Mouse (Mus musculus): ENCODE data around the gene Accsl. TPM values are rescaled to one million over a fixed set of nuclear protein-coding genes. Genes with fewer than 3 reads are reported as not detected.

The Accsl gene
- total RNA-seq, 2 experiments from 2014 or later, result 0.54 TPM; not detected in 1

- DNase-seq (ENCODE audit: low spot score in 2 of 2), result peak; percentile 82 to 93
- Histone ChIP-seq H3K4me3 (peak within 1 kb of the TSS; percentile 84), H3K27ac (peak within 1 kb of the TSS; percentile 87)
- TF ChIP-seq CTCF (conservative IDR thresholded peaks at IDR 0.05), result peak; percentile 96
Observed at GRCm38 (mm10) chr2:93822045-93822749, 46.8 kb downstream of the Accsl start, which contains the start of gene Ext2. Gene Ext2 (minus strand): TSS chr2:93822568.

GRCm38 (mm10) chr2:93817791-93818190 lies 51.2 kb downstream of the Accsl start:
- no peak overlapping the region for H3K27ac ChIP-seq
- TF ChIP-seq CTCF (conservative IDR thresholded peaks at IDR 0.05), result no peak
- no peak for DNase-seq (ENCODE audit: low spot score in 2 of 2)
- no peak overlapping the region for H3K4me3 ChIP-seq

GRCm38 (mm10) chr2:93813343-93813742 lies 55.6 kb downstream of the Accsl start:
- no peak for DNase-seq (ENCODE audit: low spot score in 2 of 2)
- H3K4me3 ChIP-seq, result no peak overlapping the region
- TF ChIP-seq CTCF (conservative IDR thresholded peaks at IDR 0.05), result no peak
- H3K27ac ChIP-seq, result no peak overlapping the region

- DNase-seq (ENCODE audit: low spot score in 2 of 2), result peak in 1 of 2 experiments; percentile 50
- peak; percentile 98 for TF ChIP-seq CTCF (conservative IDR thresholded peaks at IDR 0.05)
- no peak overlapping the region for H3K27ac ChIP-seq
- H3K4me3 ChIP-seq, result no peak overlapping the region
Observed at GRCm38 (mm10) chr2:93811812-93812211, 57.1 kb downstream of the Accsl start.

- Histone ChIP-seq H3K27ac (no peak overlapping the region; the same call in none of the 2 replicates), H3K4me3 (no peak overlapping the region)
- peak; percentile 93 for TF ChIP-seq CTCF (conservative IDR thresholded peaks at IDR 0.05)
- no peak for DNase-seq (ENCODE audit: low spot score in 2 of 2)
Observed at GRCm38 (mm10) chr2:93809931-93810330, 59.0 kb downstream of the Accsl start.

- DNase-seq (ENCODE audit: low spot score in 2 of 2), result no peak
- no peak overlapping the region for H3K27ac ChIP-seq
- TF ChIP-seq CTCF (conservative IDR thresholded peaks at IDR 0.05), result no peak
- no peak overlapping the region for H3K4me3 ChIP-seq
Observed at GRCm38 (mm10) chr2:93808071-93808470, 60.9 kb downstream of the Accsl start.

GRCm38 (mm10) chr2:93807440-93807839 lies 61.5 kb downstream of the Accsl start:
- H3K27ac ChIP-seq, result no peak overlapping the region
- DNase-seq (ENCODE audit: low spot score in 2 of 2), result no peak
- no peak overlapping the region for H3K4me3 ChIP-seq
- TF ChIP-seq CTCF (conservative IDR thresholded peaks at IDR 0.05), result no peak

- Histone ChIP-seq H3K27ac (no peak overlapping the region), H3K4me3 (no peak overlapping the region)
- no peak for DNase-seq (ENCODE audit: low spot score in 2 of 2)
- peak; percentile 51 for TF ChIP-seq CTCF (conservative IDR thresholded peaks at IDR 0.05)
Observed at GRCm38 (mm10) chr2:93806487-93807201, 62.3 kb downstream of the Accsl start.

GRCm38 (mm10) chr2:93805523-93805922 lies 63.4 kb downstream of the Accsl start:
- Histone ChIP-seq H3K4me3 (no peak overlapping the region), H3K27ac (no peak overlapping the region)
- no peak for DNase-seq (ENCODE audit: low spot score in 2 of 2)
- no peak for TF ChIP-seq CTCF (conservative IDR thresholded peaks at IDR 0.05)

Other genes starting within 250 kb of the Accsl start
- gene Alx4, start 226.8 kb downstream of the Accsl start, total RNA-seq (2021), result 1 to 10 TPM in 1 of 2 experiments, under 1 TPM in 1; 0.71 to 1.3 TPM
- gene Ext2, start 46.6 kb downstream of the Accsl start, total RNA-seq (2021), result 10 to 100 TPM; 50.9 to 52.8 TPM
- gene Accs, start 19.2 kb downstream of the Accsl start, total RNA-seq (2021), result 1 to 10 TPM; 3.0 to 3.5 TPM
- 10 to 100 TPM; 50.5 to 51.2 TPM for gene Gm13889, start 88.0 kb upstream of the Accsl start, total RNA-seq (2021)
- not detected for gene Gm27027, start 127.2 kb upstream of the Accsl start, total RNA-seq (2021)
- 10 to 100 TPM; 22.7 to 28.1 TPM for gene Alkbh3, start 141.7 kb upstream of the Accsl start, total RNA-seq (2021)